Mouse (Mus musculus): Measurements from ENCODE around the gene Kat6b. TPM values are rescaled to one million over a fixed set of nuclear protein-coding genes. Genes with fewer than 3 reads are reported as not detected.

The Kat6b gene
- polyA plus RNA-seq, 1 experiment from 2014 or later = 1.4 TPM

GRCm38 (mm10) chr14:21696186-21696830 lies 215.1 kb downstream of the Kat6b start:
- H3K4me2 ChIP-seq = no peak overlapping the region
- H3K27me3 ChIP-seq = no peaks in the 10 kb centered on the region
- DNase-seq (peak; percentile 57), ATAC-seq (ENCODE audit: low read depth) (no peak)
- peaks cover 13% of the 10 kb centered on the region for H3K4me1 ChIP-seq (replicated peaks)
- peaks cover 3% of the 10 kb centered on the region; the same call in 1 of the 2 replicates for H3K9me3 ChIP-seq (replicated peaks)
- H3K36me3 ChIP-seq = no peaks in the 10 kb centered on the region
- no peak overlapping the region for H3K4me3 ChIP-seq (replicated peaks)
- no peak overlapping the region for H3K9ac ChIP-seq
- no peak overlapping the region for H3K27ac ChIP-seq
- whole genome bisulfite sequencing (ENCODE audit: insufficient replicate concordance) = 58% methylated on average over 7 of the region's 7 CpGs

- Histone ChIP-seq H3K4me1 (replicated peaks) (0 out of 2 replicates have a peak, but pooled peaks cover 4% of the 10 kb centered on the region), H3K9me3 (replicated peaks) (no peaks in the 10 kb centered on the region), H3K4me2 (no peak overlapping the region), H3K27ac (no peak overlapping the region), H3K36me3 (no peaks in the 10 kb centered on the region), H3K9ac (no peak overlapping the region), H3K27me3 (no peaks in the 10 kb centered on the region), H3K4me3 (replicated peaks) (no peak overlapping the region)
- no peak for DNase-seq
- WGBS (ENCODE audit: insufficient replicate concordance) = 75% methylated on average over 8 of the region's 8 CpGs
- ATAC-seq (ENCODE audit: low read depth) = no peak
Measured at GRCm38 (mm10) chr14:21702691-21703090, 221.5 kb downstream of the Kat6b start.

- 24% methylated on average over 5 of the region's 5 CpGs for WGBS (ENCODE audit: insufficient replicate concordance)
- Histone ChIP-seq H3K4me3 (replicated peaks) (no peak overlapping the region), H3K4me1 (replicated peaks) (0 out of 2 replicates have a peak, but pooled peaks cover 4% of the 10 kb centered on the region), H3K27ac (no peak overlapping the region), H3K9me3 (replicated peaks) (no peaks in the 10 kb centered on the region), H3K4me2 (no peak overlapping the region), H3K9ac (no peak overlapping the region), H3K27me3 (no peaks in the 10 kb centered on the region), H3K36me3 (no peaks in the 10 kb centered on the region)
- no peak for DNase-seq
- ATAC-seq (ENCODE audit: low read depth) = no peak
Measured at GRCm38 (mm10) chr14:21703255-21703654, 222.0 kb downstream of the Kat6b start.

- ATAC-seq (ENCODE audit: low read depth) (no peak), DNase-seq (no peak)
- Histone ChIP-seq H3K36me3 (no peaks in the 10 kb centered on the region), H3K27ac (no peak overlapping the region), H3K4me1 (replicated peaks) (0 out of 2 replicates have a peak, but pooled peaks cover 4% of the 10 kb centered on the region), H3K9me3 (replicated peaks) (no peaks in the 10 kb centered on the region), H3K27me3 (no peaks in the 10 kb centered on the region), H3K4me3 (replicated peaks) (no peak overlapping the region), H3K4me2 (no peak overlapping the region), H3K9ac (no peak overlapping the region)
- whole genome bisulfite sequencing (ENCODE audit: insufficient replicate concordance) = 54% methylated on average over 2 of the region's 2 CpGs
Measured at GRCm38 (mm10) chr14:21705462-21705861, 224.2 kb downstream of the Kat6b start.

DNA sequence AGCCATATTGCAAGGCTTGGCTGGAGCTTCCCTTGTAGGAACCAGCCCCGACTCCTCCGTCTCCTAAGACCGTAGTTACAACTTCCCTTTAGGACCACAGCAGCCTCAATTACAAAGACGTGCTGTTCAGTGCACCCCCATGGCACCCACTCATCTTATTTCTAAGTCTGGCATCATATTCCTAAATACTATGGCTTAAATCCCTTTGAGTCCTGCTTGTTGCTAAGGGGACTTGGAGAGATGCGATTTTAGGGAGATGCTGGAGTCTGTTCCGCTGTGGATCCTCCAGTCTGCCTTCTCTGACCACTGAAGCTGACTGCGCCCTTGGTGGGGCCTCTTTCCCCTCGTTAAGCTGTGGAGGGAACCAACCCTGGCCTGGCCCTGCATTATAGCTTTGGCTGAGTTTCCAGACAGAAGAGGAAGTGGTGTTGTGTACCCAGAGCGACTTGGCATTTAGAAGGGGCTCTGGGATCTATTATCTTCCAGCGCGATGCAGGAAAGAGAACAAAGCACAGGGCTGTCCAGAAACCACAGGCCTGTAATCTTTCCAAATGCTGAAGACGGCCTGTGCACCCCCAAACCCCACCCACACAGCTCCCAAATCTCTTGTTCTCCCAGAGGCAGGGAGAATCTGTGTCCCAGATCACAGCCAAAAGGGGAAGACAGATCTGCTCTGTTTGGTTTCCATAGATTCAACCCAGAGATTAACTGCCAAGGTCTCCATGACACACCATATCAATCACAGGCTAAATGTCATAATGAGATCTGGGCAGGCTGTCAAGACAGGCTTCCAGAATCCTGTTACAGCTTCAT lies 225.7 kb downstream of the Kat6b start:
- H3K4me1 ChIP-seq (replicated peaks) = 0 out of 2 replicates have a peak, but pooled peaks cover 4% of the 10 kb centered on the region
- H3K4me2 ChIP-seq = no peak overlapping the region
- DNase-seq = no peak
- H3K36me3 ChIP-seq = no peaks in the 10 kb centered on the region
- ATAC-seq (ENCODE audit: low read depth) = no peak
- WGBS (ENCODE audit: insufficient replicate concordance) = 15% methylated on average over 12 of the region's 12 CpGs
- no peaks in the 10 kb centered on the region for H3K9me3 ChIP-seq (replicated peaks)
- H3K4me3 ChIP-seq (replicated peaks) = no peak overlapping the region
- H3K27ac ChIP-seq = no peak overlapping the region
- H3K9ac ChIP-seq = no peak overlapping the region
- H3K27me3 ChIP-seq = no peaks in the 10 kb centered on the region

- Histone ChIP-seq H3K9me3 (replicated peaks) (no peaks in the 10 kb centered on the region), H3K9ac (no peak overlapping the region), H3K4me1 (replicated peaks) (0 out of 2 replicates have a peak, but pooled peaks cover 4% of the 10 kb centered on the region), H3K36me3 (no peaks in the 10 kb centered on the region), H3K4me2 (no peak overlapping the region), H3K27ac (no peak overlapping the region), H3K27me3 (no peaks in the 10 kb centered on the region), H3K4me3 (replicated peaks) (no peak overlapping the region)
- ATAC-seq (ENCODE audit: low read depth) (no peak), DNase-seq (no peak)
- WGBS (ENCODE audit: insufficient replicate concordance) = 60% methylated on average over 2 of the region's 2 CpGs
Measured at GRCm38 (mm10) chr14:21709545-21709944, 228.3 kb downstream of the Kat6b start.

DNA sequence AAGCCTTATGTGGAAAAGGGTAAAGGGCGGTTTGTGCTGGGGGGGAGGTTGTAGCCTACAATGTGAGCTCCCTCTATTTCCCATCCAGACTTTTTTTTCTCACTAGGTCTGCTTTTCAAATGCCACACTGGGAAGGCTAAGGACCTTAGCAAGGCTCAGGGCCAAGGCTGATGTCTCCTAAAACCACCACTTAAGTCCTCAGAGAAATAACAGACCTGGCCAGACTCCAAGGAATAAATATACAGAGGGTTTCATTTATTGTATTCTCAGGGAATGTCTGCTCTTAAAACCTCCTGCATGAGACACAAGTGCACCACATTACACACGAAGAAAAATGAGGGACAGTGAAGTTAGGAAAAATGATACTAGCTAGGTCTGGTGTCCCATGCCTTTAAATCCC lies 230.0 kb downstream of the Kat6b start:
- DNase-seq = no peak
- Histone ChIP-seq H3K9ac (no peak overlapping the region), H3K9me3 (replicated peaks) (no peaks in the 10 kb centered on the region), H3K27ac (no peak overlapping the region), H3K4me3 (replicated peaks) (no peak overlapping the region), H3K4me1 (replicated peaks) (0 out of 2 replicates have a peak, but pooled peaks cover 4% of the 10 kb centered on the region), H3K27me3 (no peaks in the 10 kb centered on the region), H3K36me3 (no peaks in the 10 kb centered on the region), H3K4me2 (no peak overlapping the region)
- ATAC-seq (ENCODE audit: low read depth) = no peak
- 62% methylated on average over 2 of the region's 2 CpGs for WGBS (ENCODE audit: insufficient replicate concordance)

DNA sequence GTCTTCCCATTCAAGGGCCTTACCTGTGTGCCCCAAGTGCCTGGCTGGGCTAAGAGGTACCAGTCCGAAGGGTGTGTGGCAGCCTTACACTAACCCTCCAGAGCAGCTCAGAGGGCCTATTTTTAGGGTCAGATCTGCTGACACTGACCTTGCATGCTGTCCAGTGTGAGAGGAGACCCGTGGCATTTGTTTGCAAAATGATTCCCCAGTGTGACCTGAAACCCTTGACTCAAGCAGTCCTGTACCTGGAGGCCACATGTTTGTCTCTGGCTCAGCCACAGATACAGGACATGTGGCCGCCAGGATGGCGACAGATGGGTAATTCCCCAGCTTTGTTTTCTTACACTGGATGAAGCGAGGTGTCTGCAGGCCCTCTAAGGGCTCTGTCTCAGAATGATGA lies 233.3 kb downstream of the Kat6b start, which contains the start of gene Dupd1:
TSS of gene Dupd1 (minus strand) at position 91 of the 400 bp plus-strand sequence.
- WGBS (ENCODE audit: insufficient replicate concordance) = 54% methylated on average over 5 of the region's 5 CpGs
- H3K36me3 ChIP-seq = no peaks in the 10 kb centered on the region
- no peak within 1 kb of the TSS for H3K27ac ChIP-seq
- DNase-seq (no peak), ATAC-seq (ENCODE audit: low read depth) (no peak)
- no peaks in the 10 kb centered on the region for H3K27me3 ChIP-seq
- no peak within 1 kb of the TSS for H3K9ac ChIP-seq
- no peaks in the 10 kb centered on the region for H3K9me3 ChIP-seq (replicated peaks)
- no peak within 1 kb of the TSS for H3K4me2 ChIP-seq
- H3K4me3 ChIP-seq (replicated peaks) = no peak within 1 kb of the TSS
- no peaks in the 10 kb centered on the region for H3K4me1 ChIP-seq (replicated peaks)

- Histone ChIP-seq H3K4me3 (replicated peaks) (no peak overlapping the region), H3K36me3 (no peaks in the 10 kb centered on the region), H3K4me1 (replicated peaks) (no peaks in the 10 kb centered on the region), H3K9ac (no peak overlapping the region), H3K4me2 (no peak overlapping the region), H3K27me3 (no peaks in the 10 kb centered on the region), H3K27ac (no peak overlapping the region), H3K9me3 (replicated peaks) (no peaks in the 10 kb centered on the region)
- 46% methylated on average over 17 of the region's 17 CpGs for WGBS (ENCODE audit: insufficient replicate concordance)
- DNase-seq (no peak), ATAC-seq (ENCODE audit: low read depth) (peak; percentile 23; the same call in 1 of the 2 replicates)
Measured at GRCm38 (mm10) chr14:21719646-21720383, 238.6 kb downstream of the Kat6b start.

- Histone ChIP-seq H3K27ac (no peak overlapping the region), H3K9me3 (replicated peaks) (no peaks in the 10 kb centered on the region), H3K9ac (no peak overlapping the region), H3K27me3 (no peaks in the 10 kb centered on the region), H3K4me3 (replicated peaks) (no peak overlapping the region), H3K36me3 (no peaks in the 10 kb centered on the region), H3K4me1 (replicated peaks) (no peaks in the 10 kb centered on the region), H3K4me2 (no peak overlapping the region)
- WGBS (ENCODE audit: insufficient replicate concordance) = 63% methylated on average over 4 of the region's 4 CpGs
- ATAC-seq (ENCODE audit: low read depth) = no peak
- DNase-seq = no peak
Measured at GRCm38 (mm10) chr14:21720430-21721205, 239.4 kb downstream of the Kat6b start.

All from liver, embryonic 13.5 days (tissue).